Mouse (Mus musculus) embryonic facial prominence, embryonic 14.5 days (tissue): ENCODE results near the gene Pak6. TPM values are rescaled to one million over a fixed set of nuclear protein-coding genes. Genes with fewer than 3 reads are reported as not detected.

Source experiments
- ATAC-seq: fragments of 200-750 bp; cut with Nextera tagmentation; 2 replicates; pipeline ENCODE4 v1.8.0; 2017; ENCODE audit warnings: low read depth, moderate number of reproducible peaks, moderate TSS enrichment
- DNase-seq: peaks from one replicate; pipeline ENCODE4 v3.0.0-alpha.2; 2015; ENCODE audit warnings: low spot score
- H3K27ac ChIP-seq: fragments of 300-500 bp; sonication (generic); replicated peaks from 2 replicates; pipeline ENCODE4 v1.5.1; 2014; ENCODE audit warnings: low read depth, mild to moderate bottlenecking, low read length, moderate library complexity
- H3K27me3 ChIP-seq: fragments of 300-500 bp; sonication (generic); replicated peaks from 2 replicates; pipeline ENCODE4 v1.6.1; 2014; ENCODE audit warnings: low read length; ENCODE audit not compliant: control insufficient read depth, insufficient read depth
- H3K36me3 ChIP-seq: fragments of 300-500 bp; sonication (generic); 2 replicates; pipeline ENCODE4 v1.6.1; 2014; ENCODE audit warnings: low read length, mixed read lengths; ENCODE audit not compliant: control insufficient read depth, insufficient read depth
- H3K4me1 ChIP-seq: fragments of 300-500 bp; sonication (generic); 2 replicates; pipeline ENCODE4 v1.6.1; 2014; ENCODE audit warnings: antibody characterized with exemption, low read length; ENCODE audit not compliant: control insufficient read depth, insufficient read depth
- H3K4me2 ChIP-seq: fragments of 300-500 bp; sonication (generic); 2 replicates; pipeline ENCODE4 v1.6.1; 2014; ENCODE audit warnings: low read depth, mild to moderate bottlenecking, low read length, moderate library complexity, mixed read lengths
- H3K4me3 ChIP-seq: fragments of 300-500 bp; sonication (generic); 2 replicates; pipeline ENCODE4 v1.5.1; 2014; ENCODE audit warnings: low read depth, mild to moderate bottlenecking, low read length
- H3K9ac ChIP-seq: fragments of 300-500 bp; sonication (generic); 2 replicates; pipeline ENCODE4 v1.6.1; 2014; ENCODE audit warnings: low read depth, mild to moderate bottlenecking, low read length, moderate library complexity, mixed read lengths
- H3K9me3 ChIP-seq: fragments of 300-500 bp; sonication (generic); 2 replicates; pipeline ENCODE4 v1.6.1; 2016; ENCODE audit warnings: low read length; ENCODE audit not compliant: control insufficient read depth
- WGBS: fragments of 180-500 bp; shearing (Covaris S2); extraction: QIAGEN DNeasy Blood & Tissue Kit; methylation state at CpG from one replicate; pipeline ENCODE4 v1.1.7; 2014; 5-methylcytosine and 5-hydroxymethylcytosine counted together
- polyA plus RNA-seq: library from polyadenylated mRNA; unstranded; fragments of >200 nt; fragmentation: Nextera tagmentation; extraction: Ambion mirVana; gene quantifications from 2 replicates; pipeline ENCODE4 v1.2.1, GENCODE M21; 2014

Gene Pak6
- polyA plus RNA-seq, 1 experiment from 2014 or later = 2.0 TPM

DNA sequence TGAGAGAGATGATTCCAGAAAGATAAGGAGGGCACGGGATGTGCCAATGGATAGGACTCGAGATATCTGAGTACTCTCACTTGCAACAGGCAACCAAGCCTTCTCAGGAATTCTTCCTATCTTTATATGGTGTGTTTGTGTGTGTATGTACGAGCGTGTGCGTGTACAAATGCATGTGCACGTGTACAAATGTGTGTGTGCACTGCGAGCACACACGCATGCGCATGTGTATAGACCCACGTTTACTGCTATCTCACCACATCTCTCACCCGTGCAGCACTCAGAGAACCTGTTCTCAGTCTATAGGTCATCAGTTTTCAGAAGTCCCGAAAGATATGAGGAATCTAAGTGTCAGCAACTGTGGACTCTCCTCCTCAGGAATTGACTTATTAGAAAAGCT lies 3.6 kb upstream of the Pak6 start:
- DNase-seq (no peak), ATAC-seq (no peak)
- Histone ChIP-seq H3K27me3 (peaks cover 26% of the 10 kb centered on the region), H3K4me1 (peaks cover 21% of the 10 kb centered on the region), H3K9me3 (no peaks in the 10 kb centered on the region), H3K27ac (no peak overlapping the region), H3K9ac (no peak overlapping the region), H3K4me2 (peak overlapping the region; percentile 51), H3K36me3 (no peaks in the 10 kb centered on the region), H3K4me3 (peak overlapping the region; percentile 34)
- WGBS = 82% methylated on average over 12 of the region's 12 CpGs

DNA sequence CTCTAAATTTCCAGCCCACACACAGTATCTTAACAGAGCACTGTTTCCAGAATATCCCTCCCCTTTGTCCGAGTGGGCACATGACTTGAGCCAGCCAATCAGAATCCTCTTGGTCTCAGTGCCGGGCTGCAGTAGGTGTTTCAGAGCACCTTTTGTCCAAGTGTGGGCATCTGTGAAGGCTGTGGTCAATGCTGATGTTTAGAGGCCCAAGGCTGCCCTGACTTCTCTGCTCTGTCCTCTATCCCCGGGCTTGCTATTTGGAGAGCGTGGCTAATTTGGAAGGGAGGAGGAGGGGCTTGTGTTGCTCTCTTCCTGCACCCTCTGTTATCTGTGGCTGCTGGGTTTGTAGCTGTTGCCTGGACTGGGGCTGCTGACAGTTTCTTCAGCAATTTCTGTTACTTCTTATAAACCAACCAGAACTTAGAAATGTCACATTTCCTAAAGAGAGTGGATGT lies 3.1 kb upstream of the Pak6 start:
- WGBS = 0% methylated on average over 4 of the region's 4 CpGs
- Histone ChIP-seq H3K4me2 (peak overlapping the region; percentile 51), H3K4me1 (peaks cover 20% of the 10 kb centered on the region), H3K36me3 (no peaks in the 10 kb centered on the region), H3K9ac (peak overlapping the region; percentile 21), H3K27ac (no peak overlapping the region), H3K4me3 (peak overlapping the region; percentile 34), H3K27me3 (peaks cover 28% of the 10 kb centered on the region), H3K9me3 (no peaks in the 10 kb centered on the region)
- ATAC-seq (peak; percentile 67), DNase-seq (peak; percentile 54)

DNA sequence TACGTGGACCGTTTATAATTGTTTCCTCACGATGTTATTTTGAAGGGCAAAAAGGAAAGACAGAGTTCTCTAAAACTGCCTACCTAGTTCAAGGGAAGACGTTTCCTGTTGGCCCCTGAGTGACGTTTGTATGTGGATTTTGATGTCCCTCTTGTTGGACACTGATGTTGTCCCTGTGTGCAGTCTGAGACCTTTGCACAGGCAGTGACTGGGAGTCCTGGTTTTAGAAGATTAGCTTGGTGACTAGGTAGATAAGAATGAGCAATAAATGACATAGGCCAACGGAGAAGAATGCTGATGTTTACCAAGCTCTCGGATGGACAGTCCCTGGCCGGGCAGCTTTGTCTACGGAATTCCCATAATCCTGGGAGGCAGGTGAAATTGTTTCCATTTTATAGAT lies 1.2 kb upstream of the Pak6 start:
- 76% methylated on average over 9 of the region's 9 CpGs for WGBS
- Histone ChIP-seq H3K27me3 (peaks cover 28% of the 10 kb centered on the region), H3K36me3 (no peaks in the 10 kb centered on the region), H3K4me1 (peaks cover 14% of the 10 kb centered on the region), H3K4me2 (no peak overlapping the region), H3K9ac (no peak overlapping the region), H3K9me3 (no peaks in the 10 kb centered on the region), H3K27ac (no peak overlapping the region), H3K4me3 (no peak overlapping the region)
- ATAC-seq (no peak), DNase-seq (no peak)

DNA sequence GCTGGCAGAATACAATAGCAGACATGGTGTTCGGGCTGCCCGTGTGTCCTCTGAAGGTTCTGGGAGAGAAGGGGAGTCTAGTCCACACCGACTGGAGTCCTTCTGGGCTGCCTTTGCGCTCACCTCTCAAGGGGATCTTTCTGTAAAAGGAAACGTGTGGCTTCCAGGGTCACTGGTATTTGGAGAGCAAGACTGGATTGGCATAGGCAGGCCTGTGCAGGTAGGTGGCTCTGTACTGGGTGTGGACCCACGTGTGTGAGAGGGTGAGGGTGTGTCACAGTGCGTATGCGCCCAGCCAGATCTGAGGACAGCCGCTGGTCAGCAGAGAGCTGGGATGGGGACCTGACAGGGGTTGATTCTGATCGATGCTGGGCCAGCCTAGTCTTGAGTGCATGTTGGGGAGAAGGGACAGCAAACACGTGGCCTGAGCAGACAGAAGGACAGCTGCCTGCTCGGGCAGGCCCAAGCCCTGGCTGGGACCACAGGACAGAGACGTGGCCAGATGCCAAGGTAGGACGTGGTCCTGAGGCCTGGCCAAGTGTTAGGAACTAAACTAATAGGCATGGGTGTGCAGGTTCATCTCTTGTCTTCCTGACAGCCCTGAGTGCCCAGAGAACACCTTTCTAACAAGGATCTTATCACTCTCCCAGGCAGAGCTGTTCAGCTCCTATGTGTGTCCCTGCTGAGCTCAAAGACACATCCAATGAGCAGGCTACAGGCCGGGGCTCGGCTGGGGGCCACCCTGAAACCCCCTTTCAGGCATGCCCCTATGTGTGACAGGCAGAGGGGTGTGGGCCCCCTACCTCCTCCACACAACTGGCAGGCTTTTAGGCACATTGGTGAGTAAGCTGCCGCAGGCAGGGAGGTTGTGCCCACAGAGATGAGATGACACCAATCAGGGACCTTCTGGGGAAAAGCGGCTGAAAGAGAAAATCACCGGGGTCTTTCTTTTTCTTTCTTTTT lies 982 bp downstream of the Pak6 start:
- 53% methylated on average over 19 of the region's 19 CpGs for WGBS
- ATAC-seq = peak; percentile 31; the same call in 1 of the 2 replicates
- H3K4me3 ChIP-seq = peak overlapping the region; percentile 45
- no peak overlapping the region for H3K27ac ChIP-seq
- DNase-seq = no peak
- H3K36me3 ChIP-seq = no peaks in the 10 kb centered on the region
- peaks cover 28% of the 10 kb centered on the region for H3K27me3 ChIP-seq
- peak overlapping the region; percentile 84 for H3K4me2 ChIP-seq
- H3K4me1 ChIP-seq = peaks cover 12% of the 10 kb centered on the region
- H3K9me3 ChIP-seq = no peaks in the 10 kb centered on the region
- peak overlapping the region; percentile 51; the same call in 1 of the 2 replicates for H3K9ac ChIP-seq

DNA sequence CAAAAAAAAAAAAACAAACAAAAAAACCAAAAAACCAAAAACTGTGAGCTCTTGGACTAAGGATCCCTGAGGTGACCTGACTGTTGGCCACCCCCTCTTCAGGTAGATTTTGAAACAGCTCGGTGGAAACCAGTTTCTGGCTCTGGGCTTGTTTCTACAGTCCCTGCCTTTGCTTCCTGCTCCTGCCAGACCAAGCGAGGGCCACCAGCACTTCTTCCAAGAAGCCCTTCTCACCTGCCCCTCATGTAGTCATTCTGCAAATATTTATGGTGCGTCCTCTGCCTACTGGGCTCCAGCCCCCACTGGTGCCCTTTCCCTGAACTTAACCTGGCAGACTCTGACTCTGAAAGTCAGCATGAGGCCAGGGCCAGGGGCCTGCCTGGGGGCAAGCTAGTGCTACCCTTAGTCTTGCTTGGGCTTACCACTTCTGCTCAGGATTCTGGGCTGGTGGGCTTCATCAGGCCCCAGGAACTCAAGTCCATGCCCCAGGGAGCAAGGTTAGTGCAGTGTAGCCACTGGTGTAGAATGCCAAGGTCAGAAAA lies 1.9 kb downstream of the Pak6 start:
- H3K4me3 ChIP-seq = no peak overlapping the region
- ATAC-seq = no peak
- no peak overlapping the region for H3K4me2 ChIP-seq
- H3K9me3 ChIP-seq = no peaks in the 10 kb centered on the region
- no peak for DNase-seq
- peaks cover 5% of the 10 kb centered on the region; the same call in 1 of the 2 replicates for H3K4me1 ChIP-seq
- no peaks in the 10 kb centered on the region for H3K36me3 ChIP-seq
- 68% methylated on average over 3 of the region's 3 CpGs for WGBS
- H3K27me3 ChIP-seq = peaks cover 28% of the 10 kb centered on the region
- no peak overlapping the region for H3K27ac ChIP-seq
- no peak overlapping the region for H3K9ac ChIP-seq

DNA sequence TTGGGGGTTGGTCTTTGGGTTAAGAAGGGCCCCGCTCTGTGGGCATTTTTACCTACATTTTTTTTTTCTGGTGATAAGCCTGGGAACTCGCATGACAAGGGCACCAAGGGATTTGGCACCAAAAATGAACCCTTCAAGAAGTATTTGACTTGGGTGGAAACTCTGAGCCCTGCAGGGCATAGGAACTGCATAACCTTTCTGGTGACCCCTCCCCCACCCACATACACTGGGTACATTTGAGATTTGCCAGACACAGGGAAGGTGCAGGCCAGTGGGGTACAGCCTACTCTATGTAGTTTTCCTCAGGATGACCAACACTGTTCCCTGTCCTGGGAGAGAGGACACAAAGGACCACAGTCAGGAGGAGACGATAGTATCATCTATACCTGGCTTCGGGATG lies 2.5 kb downstream of the Pak6 start:
- no peak for ATAC-seq
- WGBS = 85% methylated on average over 4 of the region's 4 CpGs

DNA sequence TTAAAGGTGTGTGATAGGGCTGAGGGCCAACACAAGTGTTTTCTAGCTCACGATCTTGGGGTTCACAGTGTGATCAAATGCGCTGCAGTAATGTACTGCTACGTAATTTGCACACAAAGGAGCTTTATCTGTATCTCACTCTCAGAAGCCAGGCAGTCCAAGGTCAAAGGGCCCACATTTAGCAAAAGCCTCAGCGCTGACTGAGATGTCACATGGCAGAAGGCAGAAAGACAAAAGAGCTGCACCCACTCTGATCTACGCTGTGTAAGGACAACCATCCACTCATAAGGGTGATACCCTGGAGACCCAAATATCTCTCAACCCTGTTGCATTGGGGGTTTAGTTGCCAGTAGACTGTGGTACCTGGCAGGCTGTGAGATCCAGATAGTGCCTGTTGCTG lies 4.1 kb downstream of the Pak6 start:
- Histone ChIP-seq H3K4me2 (no peak overlapping the region), H3K36me3 (no peaks in the 10 kb centered on the region), H3K27ac (no peak overlapping the region), H3K9ac (no peak overlapping the region), H3K4me3 (no peak overlapping the region), H3K27me3 (peaks cover 24% of the 10 kb centered on the region), H3K9me3 (no peaks in the 10 kb centered on the region), H3K4me1 (peaks cover 5% of the 10 kb centered on the region; the same call in 1 of the 2 replicates)
- ATAC-seq = no peak
- no peak for DNase-seq
- WGBS = 78% methylated on average over 5 of the region's 5 CpGs

More for the DNA sequence above, 2.5 kb downstream of the Pak6 start:
- H3K9ac ChIP-seq = no peak overlapping the region
- peaks cover 5% of the 10 kb centered on the region; the same call in 1 of the 2 replicates for H3K4me1 ChIP-seq
- no peaks in the 10 kb centered on the region for H3K36me3 ChIP-seq
- no peaks in the 10 kb centered on the region for H3K9me3 ChIP-seq
- no peak overlapping the region for H3K4me3 ChIP-seq
- H3K27ac ChIP-seq = no peak overlapping the region
- no peak overlapping the region for H3K4me2 ChIP-seq
- no peak for DNase-seq
- peaks cover 28% of the 10 kb centered on the region for H3K27me3 ChIP-seq

DNA sequence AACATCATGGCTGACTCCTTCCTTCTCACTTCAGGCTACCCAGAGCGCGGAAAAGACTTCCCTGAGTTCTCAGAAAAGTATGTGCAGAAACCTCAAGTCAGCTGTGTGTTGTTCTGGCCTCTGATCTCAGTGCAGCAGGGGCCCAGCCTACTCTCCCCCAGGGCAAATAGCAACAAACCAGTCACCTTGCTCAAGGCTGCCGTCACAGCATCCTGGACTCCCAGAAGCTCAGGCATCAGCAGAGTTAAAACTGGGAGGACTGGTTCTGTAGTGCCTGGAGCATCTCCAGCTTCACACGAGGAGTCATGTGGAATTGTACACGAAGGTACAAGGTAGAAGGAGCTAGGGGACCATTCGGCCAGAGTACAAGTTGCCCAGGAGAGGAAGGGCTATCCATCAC lies 6.1 kb downstream of the Pak6 start:
- Histone ChIP-seq H3K9ac (no peak overlapping the region), H3K9me3 (no peaks in the 10 kb centered on the region), H3K4me3 (no peak overlapping the region), H3K27me3 (peaks cover 19% of the 10 kb centered on the region), H3K4me1 (no peaks in the 10 kb centered on the region; the same call in 1 of the 2 replicates), H3K36me3 (no peaks in the 10 kb centered on the region), H3K4me2 (no peak overlapping the region), H3K27ac (no peak overlapping the region)
- no peak for ATAC-seq
- peak; percentile 51 for DNase-seq
- 47% methylated on average over 6 of the region's 6 CpGs for WGBS
